Mouse (Mus musculus) ovary, adult 2 months (tissue): ENCODE results near the gene Gm26657. TPM values are rescaled to one million over a fixed set of nuclear protein-coding genes. Genes with fewer than 3 reads are reported as not detected.

Source experiments
- polyA plus RNA-seq: library from polyadenylated mRNA; depleted of rRNA; stranded (reverse); fragments of >200 nt; gene quantifications from 2 replicates; pipeline ENCODE4 v1.2.3, GENCODE M21; 2012; rRNA removed

Gene Gm26657
- not detected in 2 replicates for polyA plus RNA-seq

DNA sequence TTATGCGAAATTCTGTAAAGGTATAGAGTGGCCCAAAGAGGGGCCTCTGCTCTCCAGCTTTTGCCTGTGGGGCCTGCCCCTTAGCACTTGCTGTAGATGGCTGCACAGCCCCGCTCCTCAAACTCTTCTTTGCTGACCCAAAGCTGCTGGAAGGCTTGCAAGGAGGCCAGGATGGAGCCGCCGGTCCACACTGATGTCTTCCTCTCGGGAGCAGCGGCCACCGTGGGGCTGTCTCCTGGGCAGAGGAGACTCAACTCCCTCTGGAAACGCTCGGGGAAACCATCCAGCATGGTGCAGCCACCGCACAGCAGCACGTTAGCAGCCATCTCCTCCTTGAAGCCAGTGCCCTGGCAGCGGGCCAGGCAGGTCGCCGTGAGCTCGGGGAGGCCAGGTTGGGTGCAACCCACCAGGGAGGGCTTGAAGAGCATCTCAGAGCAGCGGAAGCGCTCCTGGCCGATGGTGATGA lies at the start of gene Gm26657:
TSS of gene Gm26657 (plus strand) at position 51 of the 466 bp plus-strand sequence.

DNA sequence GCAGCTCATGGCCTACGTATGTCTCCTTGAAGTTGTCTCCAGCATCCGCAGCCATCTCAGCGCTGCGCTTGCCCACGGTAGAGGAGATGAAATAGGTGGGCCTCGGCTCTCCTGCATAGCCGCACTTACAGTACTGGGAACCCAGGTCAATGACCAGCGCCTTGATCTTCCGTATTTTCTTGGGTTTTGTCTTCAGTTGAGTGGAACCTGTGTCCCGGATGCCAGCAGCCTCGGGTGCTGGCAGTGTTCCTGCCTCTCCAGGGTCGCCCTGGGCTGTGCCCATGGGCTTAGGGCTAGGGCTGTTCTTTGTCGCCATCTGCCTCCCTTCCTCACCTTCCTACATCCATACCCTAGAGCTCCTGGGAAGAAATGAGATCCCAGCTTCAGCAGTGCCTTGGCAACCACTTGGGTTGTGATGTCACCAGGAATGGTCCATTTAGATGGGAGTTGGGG lies 1.2 kb downstream of the Gm26657 start, which contains the start of gene Actl7b:
TSS of gene Actl7b (minus strand) at position 403 of the 453 bp plus-strand sequence.

DNA sequence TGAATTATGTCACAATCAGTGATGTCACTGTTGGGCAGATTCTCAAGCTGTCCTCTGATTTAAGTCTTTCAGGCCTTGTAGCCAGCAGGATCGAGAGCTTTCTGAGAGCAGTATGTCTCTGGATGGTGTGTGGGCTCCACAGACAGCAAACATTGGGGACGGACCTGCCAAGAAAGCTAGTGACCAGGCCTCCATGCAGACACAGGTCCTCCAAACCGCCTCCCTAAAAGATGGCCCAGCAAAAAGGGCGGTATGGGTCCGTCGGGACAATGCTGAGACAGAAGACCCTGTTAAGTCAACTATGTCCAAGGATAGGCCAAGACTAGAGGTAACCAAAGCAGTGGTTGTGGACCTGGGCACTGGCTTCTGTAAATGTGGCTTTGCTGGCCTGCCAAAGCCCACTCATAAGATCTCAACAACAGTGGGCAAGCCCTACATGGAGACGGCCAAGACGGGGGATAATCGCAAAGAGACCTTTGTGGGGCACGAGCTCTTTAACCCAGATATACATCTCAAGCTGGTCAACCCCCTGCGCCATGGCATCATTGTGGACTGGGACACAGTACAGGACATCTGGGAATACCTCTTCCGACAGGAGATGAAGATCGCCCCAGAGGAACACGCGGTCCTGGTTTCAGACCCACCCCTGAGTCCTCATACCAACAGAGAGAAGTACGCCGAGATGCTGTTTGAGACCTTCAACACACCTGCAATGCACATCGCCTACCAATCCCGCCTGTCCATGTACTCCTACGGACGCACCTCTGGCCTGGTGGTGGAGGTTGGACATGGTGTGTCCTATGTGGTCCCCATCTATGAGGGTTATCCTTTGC lies 3.7 kb downstream of the Gm26657 start, which contains the start of gene Actl7a:
TSS of gene Actl7a (plus strand) at position 51 of the 833 bp plus-strand sequence.

Other genes with a start within 250 kb of the Gm26657 start
- gene Actl7b, start 1.4 kb downstream of the Gm26657 start, polyA plus RNA-seq = 0.24 TPM in 1 of 2 replicates, not detected in the other
- gene Actl7a, start 3.3 kb downstream of the Gm26657 start, polyA plus RNA-seq = not detected in 2 replicates
- 11.6 and 12.6 TPM in 2 replicates for gene Elp1, start 62.3 kb downstream of the Gm26657 start, polyA plus RNA-seq
- gene Fam206a, start 62.3 kb downstream of the Gm26657 start, polyA plus RNA-seq = 3.2 and 3.9 TPM in 2 replicates
- 11.8 and 14.2 TPM in 2 replicates for gene Ctnnal1, start 125.1 kb downstream of the Gm26657 start, polyA plus RNA-seq
- gene Tmem245, start 207.4 kb downstream of the Gm26657 start, polyA plus RNA-seq = 13.6 and 18.5 TPM in 2 replicates